Mouse (Mus musculus): ENCODE measurements around the gene Cttnbp2.

The Cttnbp2 gene

GRCm38 (mm10) chr6:18465626-18466025 lies 49.0 kb downstream of the Cttnbp2 start:
- 71% methylated on average over 10 of the region's 10 CpGs for WGBS

GRCm38 (mm10) chr6:18459657-18460056 lies 55.0 kb downstream of the Cttnbp2 start:
- WGBS, result 71% methylated on average over 1 of the region's 1 CpGs

GRCm38 (mm10) chr6:18450551-18451193 lies 64.0 kb downstream of the Cttnbp2 start:
- WGBS, result 40% methylated on average over 5 of the region's 5 CpGs

- 43% methylated on average over 5 of the region's 5 CpGs for WGBS
These were observed 66.6 kb downstream of the Cttnbp2 start for GRCm38 (mm10) chr6:18448078-18448477.

GRCm38 (mm10) chr6:18446917-18447316 lies 67.7 kb downstream of the Cttnbp2 start:
- WGBS, result 34% methylated on average over 7 of the region's 7 CpGs

GRCm38 (mm10) chr6:18446359-18446758 lies 68.3 kb downstream of the Cttnbp2 start:
- 23% methylated on average over 3 of the region's 3 CpGs for WGBS

GRCm38 (mm10) chr6:18445747-18446146 lies 68.9 kb downstream of the Cttnbp2 start:
- WGBS, result 15% methylated on average over 4 of the region's 4 CpGs

GRCm38 (mm10) chr6:18442303-18442702 lies 72.3 kb downstream of the Cttnbp2 start:
- 51% methylated on average over 3 of the region's 3 CpGs for WGBS

- 48% methylated on average over 4 of the region's 4 CpGs for WGBS
These were observed 73.6 kb downstream of the Cttnbp2 start for GRCm38 (mm10) chr6:18440918-18441532.

GRCm38 (mm10) chr6:18436127-18436812 lies 78.4 kb downstream of the Cttnbp2 start:
- WGBS, result 75% methylated on average over 4 of the region's 4 CpGs

- WGBS, result 61% methylated on average over 16 of the region's 16 CpGs
These were observed 79.7 kb downstream of the Cttnbp2 start for GRCm38 (mm10) chr6:18434828-18435531.

GRCm38 (mm10) chr6:18434355-18434754 lies 80.3 kb downstream of the Cttnbp2 start:
- 70% methylated on average over 8 of the region's 8 CpGs for WGBS

GRCm38 (mm10) chr6:18432362-18432761 lies 82.3 kb downstream of the Cttnbp2 start:
- WGBS, result 53% methylated on average over 3 of the region's 3 CpGs

- WGBS, result 85% methylated on average over 2 of the region's 2 CpGs
These were observed 82.8 kb downstream of the Cttnbp2 start for GRCm38 (mm10) chr6:18431891-18432290.

GRCm38 (mm10) chr6:18430062-18430461 lies 84.6 kb downstream of the Cttnbp2 start:
- 57% methylated on average over 3 of the region's 3 CpGs for WGBS

- 48% methylated on average over 6 of the region's 6 CpGs for WGBS
These were observed 89.8 kb downstream of the Cttnbp2 start for GRCm38 (mm10) chr6:18424822-18425221.

- 37% methylated on average over 3 of the region's 3 CpGs for WGBS
These were observed 90.3 kb downstream of the Cttnbp2 start for GRCm38 (mm10) chr6:18424367-18424766.

- WGBS, result 52% methylated on average over 6 of the region's 6 CpGs
These were observed 91.5 kb downstream of the Cttnbp2 start for GRCm38 (mm10) chr6:18423112-18423511.

- 69% methylated on average over 2 of the region's 2 CpGs for WGBS
These were observed 93.1 kb downstream of the Cttnbp2 start for GRCm38 (mm10) chr6:18421561-18421960.

GRCm38 (mm10) chr6:18420660-18421059 lies 94.0 kb downstream of the Cttnbp2 start:
- WGBS, result 52% methylated on average over 9 of the region's 9 CpGs

- WGBS, result 54% methylated on average over 6 of the region's 6 CpGs
These were observed 96.7 kb downstream of the Cttnbp2 start for GRCm38 (mm10) chr6:18417866-18418454.

GRCm38 (mm10) chr6:18415961-18416360 lies 98.7 kb downstream of the Cttnbp2 start:
- WGBS, result 68% methylated on average over 4 of the region's 4 CpGs

Data from cerebral cortex, adult 2 months (tissue).